Mouse (Mus musculus) ES-Bruce4 (cell line): ENCODE measurements around the gene Pex11b.

ENCODE experiments used
- CTCF ChIP-seq: IDR thresholded peaks from one replicate; pipeline ENCODE4 v1.8.1; 2011; ENCODE audit warnings: low read depth, low read length
- POLR2A ChIP-seq: IDR thresholded peaks from one replicate; pipeline ENCODE4 v1.8.1; 2011; ENCODE audit warnings: low read length; ENCODE audit not compliant: insufficient read depth

- TF ChIP-seq CTCF, result no peak
- TF ChIP-seq POLR2A, result no peak
Observed at GRCm38 (mm10) chr3:96597435-96597891, 37.7 kb upstream of the Pex11b start.
